Mouse (Mus musculus) CD8-positive naive resting alpha-beta T cell, adult 2 months (primary cell): ENCODE data around the gene Sdc4.

Experiments used
- DNase-seq, 2 experiments: peaks; one replicate each; pipeline ENCODE4 v3.0.0; 2022; ENCODE audit warnings: low read depth in 2 of 2, low spot score in 2 of 2

Gene Sdc4

DNA sequence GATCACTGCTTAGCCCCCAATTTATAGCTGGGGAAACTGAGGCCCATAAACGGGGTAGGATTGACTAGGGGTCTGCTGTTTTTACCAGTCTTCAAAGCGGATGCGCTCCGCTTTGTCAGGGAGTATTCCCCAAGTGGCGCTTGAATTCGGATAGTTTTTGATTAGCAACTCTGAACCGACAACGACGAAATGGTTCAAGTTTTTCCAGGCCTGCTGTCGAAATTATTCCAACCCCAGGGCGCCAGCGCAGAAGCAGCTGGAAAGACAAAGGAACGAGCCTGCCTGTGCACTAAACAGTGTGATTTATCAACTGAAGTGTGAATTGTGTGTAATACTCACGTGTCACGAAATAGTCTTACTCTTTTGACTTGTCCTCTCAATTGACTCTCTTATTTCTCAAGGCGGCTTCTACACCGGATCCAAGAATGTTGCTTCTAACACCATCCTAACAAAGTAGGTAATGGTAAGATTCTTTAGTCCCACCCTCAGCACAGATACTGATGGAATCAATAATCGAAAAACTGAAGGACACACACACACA lies at the start of gene Sdc4:
Gene Sdc4 (minus strand): TSS at position 428 of the 541 bp plus-strand sequence.
- no peak for DNase-seq

DNA sequence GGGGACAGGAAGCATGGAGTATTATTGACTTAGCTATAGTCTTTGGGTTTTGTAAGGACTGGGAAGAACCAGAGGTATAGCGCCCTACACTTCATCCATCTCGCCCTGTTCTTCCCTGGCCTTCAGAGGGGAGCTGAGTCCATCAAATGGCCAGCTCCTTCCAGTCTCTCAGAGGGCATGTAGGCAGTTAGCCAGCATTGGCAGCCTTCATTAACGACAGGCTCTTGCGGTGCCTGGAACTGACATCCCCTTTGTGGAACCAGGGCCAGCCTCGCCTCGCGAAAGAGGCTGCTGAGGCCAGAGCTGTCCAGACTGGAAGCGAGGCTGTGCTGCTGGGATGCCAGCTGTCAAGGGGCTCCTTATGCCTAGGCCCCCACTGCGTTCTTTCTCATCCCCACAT lies 44.1 kb upstream of the Sdc4 start:
- DNase-seq, result no peak

DNA sequence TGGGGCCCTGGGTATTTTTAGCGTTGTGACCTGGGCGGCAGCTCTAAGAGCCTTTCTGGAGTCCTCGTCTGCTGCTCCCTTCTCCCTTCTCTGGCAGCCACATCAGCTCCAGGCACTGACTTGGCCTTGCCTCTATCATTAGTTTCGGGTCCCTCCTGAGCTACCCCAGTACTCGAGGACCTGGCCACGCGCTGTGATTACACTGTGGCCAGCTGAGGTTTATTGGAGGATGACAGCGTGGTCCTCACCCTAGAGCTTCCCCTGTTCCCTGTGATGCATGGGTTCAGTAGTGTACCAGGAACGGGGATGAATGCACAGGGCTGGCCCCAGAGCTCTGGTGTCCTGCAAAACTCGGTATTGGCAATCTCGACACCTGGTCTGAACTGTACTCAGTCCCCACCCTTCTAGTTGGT lies 43.4 kb upstream of the Sdc4 start:
- no peak for DNase-seq

DNA sequence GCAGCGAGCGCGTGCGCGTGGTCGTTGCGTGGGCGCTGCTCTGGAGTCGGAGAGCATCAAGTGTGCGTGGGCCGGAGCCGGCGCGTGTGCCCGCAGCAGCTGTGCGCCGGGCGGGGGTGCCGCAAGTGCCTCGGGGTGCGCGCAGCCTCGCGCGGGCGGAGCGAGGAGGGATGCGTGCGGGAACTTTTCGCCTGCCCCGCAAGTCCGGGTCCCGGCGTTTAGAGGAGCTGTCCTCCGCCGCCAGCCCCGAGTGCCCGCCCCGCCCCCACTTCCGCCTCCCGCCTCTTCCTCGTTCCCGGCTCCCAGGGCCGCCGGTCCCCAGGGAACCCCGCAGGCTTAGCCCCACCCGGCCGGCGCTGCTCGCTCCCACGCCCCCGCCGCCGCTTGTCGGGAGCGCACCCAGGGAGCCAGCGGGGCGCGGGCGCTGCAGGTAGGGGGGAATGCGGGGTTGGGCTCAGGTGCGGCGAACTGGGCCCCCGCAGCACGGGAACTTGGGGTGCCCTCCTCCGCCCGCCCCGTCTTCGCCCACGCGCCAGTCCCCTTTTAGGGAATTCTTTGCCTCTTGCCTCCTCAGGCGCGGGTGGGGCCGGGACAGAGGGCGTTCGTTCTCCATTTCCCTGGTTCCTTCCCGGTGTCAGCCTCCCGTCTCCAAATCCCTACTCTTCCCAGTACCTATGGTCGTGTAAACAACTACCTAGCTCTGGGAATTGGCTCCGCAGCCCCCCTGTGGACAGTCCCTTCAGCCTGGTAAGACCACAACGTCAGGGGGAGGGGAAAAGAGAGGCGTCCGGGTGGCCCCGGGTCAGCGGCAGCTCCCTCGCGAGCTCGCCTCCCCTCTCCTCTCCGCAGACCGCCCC lies 42.8 kb upstream of the Sdc4 start:
- peak in 1 of 2 experiments; percentile 6 for DNase-seq

DNA sequence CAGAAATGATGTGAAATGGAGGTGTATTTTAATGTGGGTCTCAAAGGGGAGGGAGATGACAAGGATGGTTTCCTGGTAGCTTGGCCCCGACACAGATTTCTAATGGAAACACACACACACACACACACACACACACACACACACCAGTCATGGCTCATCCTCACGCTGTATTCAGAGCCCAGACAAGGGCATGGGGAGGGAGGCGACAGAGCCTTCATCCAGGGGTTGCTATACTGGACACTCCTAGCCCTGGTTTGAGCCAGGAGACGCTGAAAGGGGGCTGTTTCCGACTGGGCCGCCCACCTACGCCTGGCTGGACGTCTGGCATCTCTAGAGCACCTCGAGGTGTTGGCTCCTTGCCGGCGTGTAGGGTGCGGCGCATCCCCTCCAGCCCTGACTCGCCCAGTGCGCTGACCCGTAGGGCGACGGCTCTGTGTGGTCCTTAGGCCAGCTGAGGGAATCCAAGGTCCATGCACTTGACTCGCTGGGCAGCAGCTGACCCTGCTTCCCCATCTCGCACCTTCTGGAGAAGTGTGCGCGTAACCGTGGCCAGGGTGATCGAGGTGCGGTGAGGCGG lies 42.1 kb upstream of the Sdc4 start, which contains the start of gene Dbndd2:
Gene Dbndd2 (plus strand): TSS at position 426 of the 577 bp plus-strand sequence.
- DNase-seq, result no peak

DNA sequence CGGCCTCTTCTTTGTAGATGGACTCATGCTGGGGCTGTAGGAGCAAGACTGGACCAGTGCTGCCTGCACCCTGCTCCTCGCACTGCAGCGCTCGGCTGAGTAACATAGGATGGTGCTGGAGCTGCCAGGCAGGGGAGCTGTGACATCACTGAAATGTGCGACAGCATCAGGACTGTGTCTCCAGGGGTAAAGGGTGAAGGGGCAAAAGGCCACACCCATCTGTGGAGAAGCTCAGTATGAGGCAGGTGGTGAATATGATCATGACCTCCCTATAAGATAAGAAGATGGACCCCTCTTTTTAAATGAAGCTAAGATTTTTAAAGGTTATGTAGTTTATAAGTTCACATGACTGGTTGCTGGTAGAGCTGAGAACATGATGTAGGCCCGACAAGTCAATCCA lies 29.9 kb upstream of the Sdc4 start, which contains the start of gene Trp53tg5:
Gene Trp53tg5 (minus strand): TSS at position 101 of the 400 bp plus-strand sequence.
- DNase-seq, result no peak

DNA sequence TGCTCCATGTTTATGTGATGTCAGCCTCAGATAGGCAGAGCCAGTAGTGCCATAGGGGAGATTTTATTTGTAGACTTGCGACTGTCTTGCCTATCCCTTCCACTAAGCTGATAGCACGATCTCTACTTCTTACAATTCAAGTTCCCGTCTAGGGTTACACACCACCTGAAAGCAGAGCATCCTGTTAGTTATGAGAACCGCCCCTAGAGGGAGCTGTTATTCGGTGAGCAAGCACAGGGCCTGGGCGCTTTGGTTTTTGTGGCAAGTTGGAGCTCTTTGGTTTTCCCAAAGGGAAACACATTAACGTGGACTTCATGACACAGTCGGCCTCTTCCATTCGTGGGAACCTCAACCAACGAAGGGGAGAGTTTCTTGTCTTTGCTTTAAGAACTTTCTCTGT lies 26.6 kb upstream of the Sdc4 start:
- peak; percentile 42 to 52 for DNase-seq

DNA sequence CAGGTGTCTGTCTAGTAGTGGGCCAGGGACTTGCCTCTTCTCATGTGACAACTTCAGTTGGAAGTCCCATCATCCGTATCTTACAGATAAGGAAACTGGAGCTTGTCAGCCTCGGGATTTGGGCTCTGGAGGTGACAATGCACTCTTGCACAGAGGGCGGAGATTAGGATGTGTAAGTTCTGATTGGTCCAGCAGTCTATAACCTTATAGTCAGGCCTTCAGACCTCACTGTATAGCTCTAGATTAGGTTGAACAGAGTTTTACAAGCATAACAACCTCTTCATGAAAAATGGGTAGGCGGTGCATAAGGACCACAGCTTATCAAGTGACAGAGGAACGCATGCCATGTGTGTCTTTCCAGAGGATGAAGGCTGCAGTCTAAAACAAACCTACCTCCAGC lies 23.1 kb upstream of the Sdc4 start:
- no peak for DNase-seq

DNA sequence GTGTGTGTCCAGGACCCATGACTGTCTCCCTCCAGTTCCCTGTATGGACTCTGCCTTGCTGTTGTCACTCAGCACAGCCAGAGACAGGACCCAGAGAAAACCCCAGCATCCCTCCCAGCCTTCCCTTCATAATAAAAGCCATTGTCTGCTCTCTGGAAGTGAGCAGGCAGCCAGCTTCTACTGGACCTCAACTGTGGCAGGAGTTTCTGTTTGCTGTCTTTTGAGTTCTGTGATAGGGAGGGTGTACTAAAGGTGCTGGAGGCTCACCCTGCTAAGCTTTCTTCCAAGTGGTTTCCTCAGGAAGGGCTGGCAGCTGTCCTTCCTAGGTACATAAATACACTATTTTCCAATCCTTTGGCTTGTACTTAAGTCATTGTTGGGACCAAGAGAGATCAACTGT lies 21.5 kb upstream of the Sdc4 start:
- no peak for DNase-seq

DNA sequence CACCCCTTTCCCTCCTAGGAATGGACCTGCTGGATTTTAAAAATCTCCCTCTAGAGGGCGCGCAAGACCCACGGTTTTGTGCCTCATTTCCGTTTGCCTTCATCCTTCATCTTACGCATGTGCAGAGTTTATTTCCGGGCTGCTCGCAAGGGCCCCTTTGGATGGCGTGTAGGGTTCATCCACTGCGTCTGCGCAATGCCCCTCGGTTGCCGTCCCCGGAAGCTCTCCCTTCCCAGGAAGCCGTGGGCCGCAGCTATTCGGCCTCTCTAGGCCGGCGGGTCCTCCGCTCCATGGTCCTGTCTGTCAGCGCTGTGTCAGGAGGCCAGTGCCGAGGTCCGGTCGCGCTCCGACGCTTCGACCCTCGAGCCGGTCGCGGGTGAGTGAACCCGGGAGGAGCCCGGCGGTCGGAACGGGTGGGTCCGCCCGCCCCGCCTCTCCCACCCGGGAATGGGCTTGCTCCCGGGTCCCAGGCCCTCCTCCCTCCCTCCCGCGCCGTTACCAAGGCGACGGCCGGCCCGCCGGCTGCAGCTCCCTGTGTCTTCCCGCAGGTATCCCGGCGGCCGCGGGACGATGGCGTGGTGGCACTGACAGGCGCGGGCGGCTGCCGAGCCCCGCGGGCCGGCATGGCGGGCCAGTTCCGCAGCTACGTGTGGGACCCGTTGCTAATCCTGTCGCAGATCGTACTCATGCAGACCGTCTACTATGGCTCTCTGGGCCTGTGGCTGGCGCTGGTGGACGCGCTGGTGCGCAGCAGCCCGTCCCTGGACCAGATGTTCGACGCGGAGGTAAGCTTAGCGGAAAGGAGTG lies 17.3 kb upstream of the Sdc4 start, which contains the start of gene Gm20458:
Gene Gm20458 (plus strand): TSS at position 223 of the 807 bp plus-strand sequence.
- peak; percentile 92 to 93 for DNase-seq

DNA sequence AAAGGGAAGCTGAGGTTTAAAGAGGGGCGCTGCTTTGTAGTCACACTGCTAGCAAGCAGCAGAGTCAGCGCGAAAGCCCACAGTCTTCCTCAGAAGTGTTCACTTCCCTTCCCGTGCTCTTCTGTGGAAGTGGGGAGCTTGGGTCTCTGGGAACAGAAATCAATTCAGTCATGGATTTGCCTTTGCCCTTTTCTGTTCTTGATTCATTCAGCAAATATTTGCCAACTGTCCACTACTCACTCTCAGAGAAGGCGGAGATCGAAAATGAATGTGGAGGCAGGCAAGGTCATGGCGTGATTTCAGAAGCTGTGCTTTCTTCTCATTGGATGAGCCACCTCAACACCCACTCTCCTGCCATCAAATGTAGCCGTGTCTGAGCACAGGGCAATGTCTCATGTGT lies 14.8 kb upstream of the Sdc4 start:
- no peak for DNase-seq

DNA sequence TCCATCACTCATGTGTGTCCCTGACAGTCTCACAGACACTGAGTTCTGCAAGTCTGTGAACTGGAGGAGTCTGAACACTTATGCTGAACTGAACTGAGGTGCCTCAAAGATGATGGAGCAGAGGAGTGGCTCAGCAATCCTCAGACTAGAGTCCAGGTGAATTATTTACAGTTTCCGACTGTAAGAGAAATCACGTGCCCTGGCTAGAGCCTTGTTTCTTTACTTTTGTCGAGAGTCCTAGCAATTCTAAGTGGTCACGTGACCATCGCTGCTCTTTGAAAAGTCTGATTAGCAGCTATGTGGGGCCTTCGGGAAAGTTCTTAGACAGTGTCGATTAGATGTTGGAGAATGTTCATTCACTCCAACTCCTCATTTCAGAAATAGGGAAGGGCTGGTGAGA lies 14.3 kb upstream of the Sdc4 start:
- DNase-seq, result no peak

DNA sequence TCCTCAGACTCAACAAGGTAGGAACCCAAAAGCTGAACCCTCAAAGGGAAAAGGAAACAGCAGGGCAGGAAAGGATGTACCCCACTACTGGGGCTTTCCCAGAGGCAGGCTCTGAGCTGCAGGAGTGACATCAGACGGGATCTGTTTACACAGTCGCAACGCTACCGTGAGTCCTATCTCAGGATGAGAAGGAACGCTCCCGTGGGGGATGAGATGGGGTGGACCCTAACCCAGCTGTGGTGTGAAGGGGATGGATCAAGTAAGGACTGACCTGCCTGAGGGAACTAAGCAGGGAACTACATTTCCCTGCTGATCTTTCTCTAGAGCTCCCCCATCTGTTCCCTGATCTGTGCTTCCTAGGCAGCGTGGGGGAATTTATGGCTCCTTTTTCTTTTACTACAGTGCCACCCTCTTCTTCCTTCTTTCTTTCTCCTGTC lies 13.2 kb upstream of the Sdc4 start, which contains the start of gene Sys1:
Gene Sys1 (plus strand): TSS at position 101 of the 437 bp plus-strand sequence.
- no peak for DNase-seq

DNA sequence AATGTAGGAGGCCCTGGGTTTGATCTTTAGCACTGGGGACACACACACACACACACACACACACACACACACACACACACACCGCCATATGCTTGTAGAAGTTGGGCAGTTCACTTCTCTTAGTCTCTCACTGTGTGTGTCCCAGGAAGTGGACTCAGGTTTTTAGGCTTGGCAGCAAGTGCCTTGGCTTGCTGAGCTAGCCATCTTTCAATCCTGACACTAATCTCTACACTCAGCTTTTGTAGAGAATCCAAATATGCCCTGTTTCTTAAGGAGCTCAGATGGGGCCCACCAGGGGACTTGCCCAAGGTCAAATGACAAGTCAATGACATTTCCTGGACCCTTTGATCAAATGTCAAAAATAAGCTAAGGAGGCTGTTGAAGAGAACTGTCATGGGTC lies 12.7 kb upstream of the Sdc4 start:
- DNase-seq, result no peak

DNA sequence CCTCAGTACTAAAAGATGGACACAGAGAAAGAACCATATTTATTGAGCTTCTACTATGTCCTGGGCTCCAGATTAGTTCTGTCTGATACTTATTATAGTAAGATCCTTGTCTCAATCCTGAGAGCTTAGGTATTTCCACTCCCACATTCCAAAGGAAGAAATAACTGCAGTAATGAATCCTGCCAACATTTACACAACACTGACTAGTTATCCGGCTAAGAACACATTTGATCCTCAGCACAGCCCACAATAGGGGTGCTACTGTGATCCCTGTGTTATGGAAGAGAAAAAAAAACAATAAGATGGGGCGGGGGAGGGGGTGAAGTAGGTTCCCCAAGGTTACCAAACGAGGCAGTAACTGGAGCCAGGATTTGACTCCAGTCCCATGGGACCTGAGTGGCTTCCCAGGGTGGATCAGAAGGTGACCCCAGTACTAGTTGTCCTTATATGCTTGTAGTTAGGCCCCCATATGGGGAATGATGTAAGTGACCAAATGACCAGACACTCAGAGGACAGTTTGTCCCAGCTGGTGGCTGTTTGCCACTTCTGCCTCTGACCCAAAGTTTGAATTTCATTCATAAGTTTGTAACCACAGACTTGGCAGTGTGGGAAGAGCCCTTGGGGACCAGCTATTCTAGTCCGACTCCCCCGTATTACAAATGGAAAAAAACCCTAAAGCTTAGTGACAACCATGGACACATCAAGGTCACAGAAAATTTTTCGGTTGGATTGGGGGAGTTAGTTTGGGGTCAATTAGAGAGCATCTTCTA lies 11.9 kb upstream of the Sdc4 start:
- DNase-seq, result no peak

DNA sequence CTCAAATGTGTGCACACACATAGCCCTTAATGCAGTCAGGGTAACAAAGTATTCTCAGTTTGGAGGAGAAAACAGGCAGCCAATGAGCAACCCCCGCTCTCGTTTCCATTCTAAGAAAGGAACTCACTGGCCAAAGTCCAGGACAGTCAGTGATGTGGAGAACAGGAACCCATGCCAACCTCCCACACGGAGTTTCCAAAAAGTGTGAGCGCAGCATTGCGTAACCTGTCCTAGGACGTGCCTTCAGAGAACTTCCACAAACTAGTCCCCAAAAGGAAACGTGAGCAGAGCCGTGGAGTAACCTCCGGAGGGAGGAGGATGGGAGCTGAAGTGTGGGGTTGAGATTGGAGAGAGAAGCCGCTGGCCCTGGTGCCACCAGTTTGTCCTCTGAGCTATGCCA lies 11.2 kb upstream of the Sdc4 start:
- no peak for DNase-seq

DNA sequence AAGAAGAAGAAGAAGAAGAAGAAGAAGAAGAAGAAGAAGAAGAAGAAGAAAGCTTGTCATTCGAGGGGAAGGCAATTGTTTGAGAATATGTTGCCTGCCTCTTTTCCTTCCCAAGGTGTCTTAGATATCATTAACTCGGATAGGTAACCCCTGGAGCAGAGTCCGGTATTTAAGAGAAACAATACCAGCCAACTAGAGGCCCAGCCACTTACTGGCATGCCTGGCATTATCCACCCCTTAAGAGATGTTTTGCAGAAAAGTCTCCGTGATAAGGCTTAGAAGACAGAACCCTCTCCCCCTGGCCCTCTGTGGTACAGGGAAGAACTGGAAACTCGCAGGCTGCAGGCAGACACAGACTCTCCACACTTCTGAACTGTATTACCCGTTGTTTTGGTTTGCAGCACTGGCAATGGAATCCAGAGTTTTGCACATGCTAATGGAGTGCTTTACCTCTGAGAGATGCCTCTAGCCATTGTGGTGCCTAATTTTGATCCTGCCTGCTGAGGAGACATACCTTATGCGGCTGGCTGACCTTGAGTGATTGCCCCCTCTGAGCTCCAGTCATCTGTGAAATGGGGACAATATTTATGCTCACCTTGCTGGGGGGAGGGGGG lies 10.3 kb upstream of the Sdc4 start:
- DNase-seq, result no peak

DNA sequence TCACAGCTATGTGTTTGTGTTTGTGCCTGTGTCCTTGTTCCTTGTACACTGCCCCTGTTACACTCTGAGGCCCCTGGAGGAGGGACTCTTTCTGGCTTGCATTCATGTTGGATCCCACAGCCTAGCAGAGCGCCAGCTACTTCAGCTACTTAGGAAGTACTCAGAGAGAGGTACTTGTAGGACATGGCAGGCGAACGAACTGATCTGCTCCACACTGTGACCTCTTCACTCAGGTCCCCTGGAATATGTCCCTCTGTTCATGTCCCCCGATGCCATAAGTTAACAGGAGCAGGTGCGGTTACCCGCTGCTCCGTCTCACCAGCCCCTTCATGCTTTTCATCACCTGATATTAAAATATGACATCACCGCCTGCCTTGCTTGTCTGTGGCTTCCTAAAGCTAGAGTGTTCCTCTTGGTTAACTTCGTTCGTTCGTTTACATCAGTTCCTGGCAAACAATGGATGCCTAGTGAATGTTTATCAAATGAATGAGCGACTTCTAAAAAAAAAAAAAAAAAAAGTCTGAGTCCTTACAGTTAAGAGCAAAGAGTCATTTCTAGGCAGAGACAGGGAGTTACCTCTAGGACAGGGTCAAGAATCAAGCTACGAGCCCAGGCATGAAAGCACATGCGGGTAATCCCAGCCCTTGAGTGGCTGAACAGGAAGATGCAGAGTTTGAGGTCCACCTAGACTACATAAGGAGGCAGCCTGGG lies 9.5 kb upstream of the Sdc4 start:
- no peak for DNase-seq

DNA sequence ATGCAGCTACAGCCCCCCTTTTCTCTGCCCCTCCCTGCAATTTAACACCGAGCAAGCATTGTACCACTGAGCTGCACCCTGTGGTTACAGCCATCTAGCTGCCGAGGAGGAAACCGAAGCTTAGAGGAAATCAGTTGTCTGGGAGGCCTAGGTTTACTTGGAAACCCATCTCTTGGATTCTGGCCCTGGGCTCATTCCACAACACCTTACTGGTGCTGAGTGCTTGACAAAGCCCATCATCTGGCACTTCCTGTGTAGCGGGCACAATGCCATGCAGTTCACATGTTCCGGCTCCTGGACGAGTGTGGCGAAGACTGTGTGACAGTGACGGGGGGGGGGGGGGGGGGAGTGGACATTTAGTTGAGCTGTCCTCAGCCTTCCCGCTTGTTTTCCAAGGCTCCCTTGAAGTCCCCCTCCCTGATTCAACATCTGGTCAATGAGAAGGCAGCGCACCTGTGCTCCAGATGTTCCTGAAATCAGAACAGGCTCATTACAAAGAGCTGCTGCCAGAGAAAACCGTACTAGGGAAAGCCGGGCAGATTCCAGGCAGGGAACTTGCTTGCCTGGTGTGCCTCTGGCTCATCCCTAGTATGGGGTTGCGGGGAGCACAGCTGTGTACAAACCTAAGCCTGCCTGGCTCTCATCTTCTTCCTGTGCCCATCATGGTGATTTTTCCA lies 8.5 kb upstream of the Sdc4 start:
- no peak for DNase-seq
